Mouse (Mus musculus) midbrain, embryonic 13.5 days (tissue): ENCODE measurements around the gene Arhgap10. TPM values are rescaled to one million over a fixed set of nuclear protein-coding genes. Genes with fewer than 3 reads are reported as not detected.

Experiments
- ATAC-seq: fragments of 200-750 bp; cut with Nextera tagmentation; 2 replicates; pipeline ENCODE4 v1.8.0; 2017; ENCODE audit warnings: mild to moderate bottlenecking, moderate TSS enrichment, moderate library complexity
- H3K27ac ChIP-seq: fragments of 300-500 bp; sonication (generic); 2 replicates; pipeline ENCODE4 v1.5.1; 2015; ENCODE audit warnings: inconsistent platforms, mild to moderate bottlenecking, moderate library complexity
- H3K27me3 ChIP-seq: fragments of 300-500 bp; sonication (generic); 2 replicates; pipeline ENCODE4 v1.6.1; 2015; ENCODE audit warnings: mild to moderate bottlenecking, inconsistent platforms
- H3K36me3 ChIP-seq: fragments of 300-500 bp; sonication (generic); 2 replicates; pipeline ENCODE4 v1.6.1; 2015; ENCODE audit warnings: mild to moderate bottlenecking, inconsistent platforms
- H3K4me1 ChIP-seq: fragments of 300-500 bp; sonication (generic); replicated peaks from 2 replicates; pipeline ENCODE4 v1.6.1; 2015; ENCODE audit warnings: inconsistent platforms
- H3K4me2 ChIP-seq: fragments of 300-500 bp; sonication (generic); replicated peaks from 2 replicates; pipeline ENCODE4 v1.6.1; 2015; ENCODE audit warnings: moderate library complexity, mild to moderate bottlenecking, inconsistent platforms
- H3K4me3 ChIP-seq: fragments of 300-500 bp; sonication (generic); replicated peaks from 2 replicates; pipeline ENCODE4 v1.5.1; 2015; ENCODE audit warnings: mild to moderate bottlenecking, inconsistent platforms
- H3K9ac ChIP-seq: fragments of 300-500 bp; sonication (generic); replicated peaks from 2 replicates; pipeline ENCODE4 v1.6.1; 2015; ENCODE audit warnings: mild to moderate bottlenecking, inconsistent platforms
- H3K9me3 ChIP-seq: fragments of 300-500 bp; sonication (generic); 2 replicates; pipeline ENCODE4 v1.6.1; 2016; ENCODE audit warnings: mild to moderate bottlenecking, inconsistent platforms
- whole genome bisulfite sequencing: fragments of 180-500 bp; shearing (Covaris S2); methylation state at CpG from one replicate; pipeline ENCODE4 v1.1.7; 2015; 5-methylcytosine and 5-hydroxymethylcytosine counted together
- polyA plus RNA-seq: library from polyadenylated mRNA; unstranded; fragments of >200 nt; fragmentation: Nextera tagmentation; extraction: Ambion mirVana; gene quantifications from 2 replicates; pipeline ENCODE4 v1.2.1, GENCODE M21; 2015

Arhgap10 gene
- polyA plus RNA-seq, 1 experiment from 2014 or later = 4.7 TPM

- no peaks in the 10 kb centered on the region for H3K27me3 ChIP-seq
- no peak overlapping the region for H3K9ac ChIP-seq
- no peaks in the 10 kb centered on the region for H3K4me1 ChIP-seq
- H3K27ac ChIP-seq = no peak overlapping the region
- 0 out of 2 replicates have a peak, but pooled peaks have one; percentile 11 for ATAC-seq
- H3K36me3 ChIP-seq = no peaks in the 10 kb centered on the region
- no peaks in the 10 kb centered on the region for H3K9me3 ChIP-seq
- no peak overlapping the region for H3K4me3 ChIP-seq
- no peak overlapping the region for H3K4me2 ChIP-seq
- WGBS = 73% methylated on average over 8 of the region's 8 CpGs
Observed at GRCm38 (mm10) chr8:77534358-77534992, 16.7 kb upstream of the Arhgap10 start.

- Histone ChIP-seq H3K9ac (no peak overlapping the region), H3K4me1 (no peaks in the 10 kb centered on the region), H3K36me3 (no peaks in the 10 kb centered on the region), H3K27ac (no peak overlapping the region), H3K4me3 (no peak overlapping the region), H3K4me2 (no peak overlapping the region), H3K27me3 (no peaks in the 10 kb centered on the region), H3K9me3 (no peaks in the 10 kb centered on the region)
- 87% methylated on average over 8 of the region's 8 CpGs for WGBS
- no peak for ATAC-seq
Observed at GRCm38 (mm10) chr8:77526130-77526529, 8.4 kb upstream of the Arhgap10 start.

- Histone ChIP-seq H3K4me1 (no peaks in the 10 kb centered on the region), H3K27ac (no peak overlapping the region), H3K9me3 (no peaks in the 10 kb centered on the region), H3K4me2 (no peak overlapping the region), H3K27me3 (no peaks in the 10 kb centered on the region), H3K4me3 (no peak overlapping the region), H3K36me3 (no peaks in the 10 kb centered on the region), H3K9ac (no peak overlapping the region)
- 91% methylated on average over 2 of the region's 2 CpGs for WGBS
- ATAC-seq = no peak
Observed at GRCm38 (mm10) chr8:77524906-77525305, 7.2 kb upstream of the Arhgap10 start.

GRCm38 (mm10) chr8:77524018-77524615 is 6.4 kb upstream of the Arhgap10 start:
- Histone ChIP-seq H3K4me3 (no peak overlapping the region), H3K27me3 (no peaks in the 10 kb centered on the region; the same call in 1 of the 2 replicates), H3K9ac (no peak overlapping the region), H3K27ac (no peak overlapping the region), H3K4me2 (no peak overlapping the region), H3K36me3 (no peaks in the 10 kb centered on the region), H3K9me3 (no peaks in the 10 kb centered on the region), H3K4me1 (no peaks in the 10 kb centered on the region)
- ATAC-seq = no peak
- whole genome bisulfite sequencing = 88% methylated on average over 14 of the region's 14 CpGs

GRCm38 (mm10) chr8:77522984-77523383 is 5.2 kb upstream of the Arhgap10 start:
- no peak for ATAC-seq
- WGBS = 87% methylated on average over 8 of the region's 8 CpGs
- no peaks in the 10 kb centered on the region; the same call in 1 of the 2 replicates for H3K4me1 ChIP-seq
- peaks cover 3% of the 10 kb centered on the region; the same call in 1 of the 2 replicates for H3K27me3 ChIP-seq
- no peak overlapping the region for H3K9ac ChIP-seq
- no peak overlapping the region for H3K27ac ChIP-seq
- no peaks in the 10 kb centered on the region for H3K9me3 ChIP-seq
- H3K4me2 ChIP-seq = no peak overlapping the region
- H3K36me3 ChIP-seq = no peaks in the 10 kb centered on the region
- H3K4me3 ChIP-seq = no peak overlapping the region

GRCm38 (mm10) chr8:77521028-77521785 is 3.5 kb upstream of the Arhgap10 start:
- H3K9ac ChIP-seq = no peak overlapping the region
- ATAC-seq = no peak
- H3K4me2 ChIP-seq = no peak overlapping the region
- no peak overlapping the region for H3K27ac ChIP-seq
- 78% methylated on average over 8 of the region's 8 CpGs for WGBS
- no peaks in the 10 kb centered on the region for H3K36me3 ChIP-seq
- no peak overlapping the region for H3K4me3 ChIP-seq
- peaks cover 11% of the 10 kb centered on the region for H3K27me3 ChIP-seq
- peaks cover 9% of the 10 kb centered on the region for H3K4me1 ChIP-seq
- no peaks in the 10 kb centered on the region for H3K9me3 ChIP-seq

GRCm38 (mm10) chr8:77520601-77521000 is 2.8 kb upstream of the Arhgap10 start:
- Histone ChIP-seq H3K9ac (no peak overlapping the region), H3K27me3 (peaks cover 17% of the 10 kb centered on the region), H3K9me3 (no peaks in the 10 kb centered on the region), H3K4me3 (no peak overlapping the region), H3K36me3 (no peaks in the 10 kb centered on the region), H3K4me1 (peaks cover 9% of the 10 kb centered on the region), H3K27ac (no peak overlapping the region), H3K4me2 (no peak overlapping the region)
- WGBS = 92% methylated on average over 4 of the region's 4 CpGs
- no peak for ATAC-seq

- Histone ChIP-seq H3K9me3 (no peaks in the 10 kb centered on the region), H3K9ac (peak overlapping the region; percentile 72), H3K4me3 (peak overlapping the region; percentile 67), H3K27me3 (peaks cover 29% of the 10 kb centered on the region), H3K4me2 (peak overlapping the region; percentile 95), H3K36me3 (no peaks in the 10 kb centered on the region), H3K27ac (0 out of 2 replicates have a peak overlapping the region, but pooled peaks have one; percentile 44), H3K4me1 (peaks cover 9% of the 10 kb centered on the region)
- WGBS = 9% methylated on average over 33 of the region's 33 CpGs
- ATAC-seq = no peak; the same call in 1 of the 2 replicates
Observed at GRCm38 (mm10) chr8:77518201-77519115, 705 bp upstream of the Arhgap10 start.

GRCm38 (mm10) chr8:77516845-77517244 is 908 bp downstream of the Arhgap10 start:
- ATAC-seq = no peak
- Histone ChIP-seq H3K4me3 (peak overlapping the region; percentile 67), H3K9ac (peak overlapping the region; percentile 72), H3K27me3 (peaks cover 36% of the 10 kb centered on the region), H3K27ac (no peak overlapping the region), H3K4me1 (peaks cover 14% of the 10 kb centered on the region), H3K9me3 (no peaks in the 10 kb centered on the region), H3K4me2 (peak overlapping the region; percentile 95), H3K36me3 (no peaks in the 10 kb centered on the region)
- WGBS = 6% methylated on average over 10 of the region's 10 CpGs

GRCm38 (mm10) chr8:77515786-77516185 is 2.0 kb downstream of the Arhgap10 start:
- ATAC-seq = no peak
- Histone ChIP-seq H3K4me3 (no peak overlapping the region), H3K9ac (no peak overlapping the region), H3K4me1 (peaks cover 15% of the 10 kb centered on the region), H3K4me2 (no peak overlapping the region), H3K27ac (no peak overlapping the region), H3K36me3 (no peaks in the 10 kb centered on the region), H3K9me3 (no peaks in the 10 kb centered on the region), H3K27me3 (peaks cover 37% of the 10 kb centered on the region)
- 85% methylated on average over 8 of the region's 8 CpGs for WGBS

GRCm38 (mm10) chr8:77515201-77515600 is 2.6 kb downstream of the Arhgap10 start:
- ATAC-seq = no peak
- Histone ChIP-seq H3K4me1 (peaks cover 15% of the 10 kb centered on the region), H3K27me3 (peaks cover 39% of the 10 kb centered on the region), H3K9ac (no peak overlapping the region), H3K27ac (no peak overlapping the region), H3K9me3 (no peaks in the 10 kb centered on the region), H3K4me3 (no peak overlapping the region), H3K36me3 (no peaks in the 10 kb centered on the region), H3K4me2 (no peak overlapping the region)
- WGBS = 93% methylated on average over 8 of the region's 8 CpGs
